Mouse (Mus musculus) forebrain, embryonic 15.5 days (tissue): ENCODE measurements at regions not wholly inside any gene's neighbourhood (a gene's known extent, or its start where the extent isn't known, plus 50 kb on each side); places are given as distances from the start of the nearest gene placed in this dataset.
A peak's percentile ranks its signal among the peaks of the same experiment; 100 is the strongest.

Experiments
- ATAC-seq: fragments of 200-750 bp; cut with Nextera tagmentation; replicated peaks from 2 replicates; pipeline ENCODE4 v1.8.0; 2017; ENCODE audit warnings: mild to moderate bottlenecking, moderate TSS enrichment, moderate library complexity
- H3K27ac ChIP-seq: fragments of 300-500 bp; sonication (generic); replicated peaks from 2 replicates; pipeline ENCODE4 v1.5.1; 2015; ENCODE audit warnings: mild to moderate bottlenecking, inconsistent platforms
- H3K27me3 ChIP-seq: fragments of 300-500 bp; sonication (generic); 2 replicates; pipeline ENCODE4 v1.6.1; 2015; ENCODE audit warnings: inconsistent platforms
- H3K36me3 ChIP-seq: fragments of 300-500 bp; sonication (generic); 2 replicates; pipeline ENCODE4 v1.6.1; 2015; ENCODE audit warnings: mild to moderate bottlenecking, inconsistent platforms
- H3K4me1 ChIP-seq: fragments of 300-500 bp; sonication (generic); 2 replicates; pipeline ENCODE4 v1.6.1; 2015; ENCODE audit warnings: inconsistent platforms
- H3K4me2 ChIP-seq: fragments of 300-500 bp; sonication (generic); replicated peaks from 2 replicates; pipeline ENCODE4 v1.6.1; 2015; ENCODE audit warnings: mild to moderate bottlenecking, inconsistent platforms
- H3K4me3 ChIP-seq: fragments of 300-500 bp; sonication (generic); 2 replicates; pipeline ENCODE4 v1.5.1; 2015; ENCODE audit warnings: mild to moderate bottlenecking, inconsistent platforms
- H3K9ac ChIP-seq: fragments of 300-500 bp; sonication (generic); replicated peaks from 2 replicates; pipeline ENCODE4 v1.6.1; 2015; ENCODE audit warnings: mild to moderate bottlenecking, inconsistent platforms
- H3K9me3 ChIP-seq: fragments of 300-500 bp; sonication (generic); 2 replicates; pipeline ENCODE4 v1.6.1; 2016; ENCODE audit warnings: inconsistent platforms
- WGBS: fragments of 180-500 bp; shearing (Covaris S2); methylation state at CpG from one replicate; pipeline ENCODE4 v1.1.7; 2015; ENCODE audit warnings: mixed read lengths; 5-methylcytosine and 5-hydroxymethylcytosine counted together

DNA sequence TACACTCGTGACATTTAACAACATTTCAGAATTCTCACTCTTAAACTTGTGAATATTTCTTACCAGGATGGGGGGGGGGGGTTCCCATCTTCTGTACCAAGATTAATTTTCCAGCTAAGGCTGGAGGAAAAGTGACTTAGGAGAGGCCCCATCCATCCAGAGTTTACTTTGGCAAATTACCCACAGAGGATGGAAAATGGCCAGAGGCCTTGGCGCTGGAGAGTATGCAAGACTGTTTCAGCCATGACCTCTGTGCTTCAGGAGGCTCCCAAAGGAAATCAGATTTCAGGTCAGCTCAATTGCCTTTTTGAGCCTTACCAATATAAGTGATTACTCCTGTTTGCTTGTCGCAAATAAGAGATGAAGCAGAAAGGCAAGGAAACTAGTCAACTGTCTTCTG lies 143.4 kb upstream of the F930015N05Rik start:
- Histone ChIP-seq H3K9me3 (no peaks in the 10 kb centered on the region), H3K9ac (no peak overlapping the region), H3K27ac (no peak overlapping the region), H3K4me3 (no peak overlapping the region), H3K27me3 (no peaks in the 10 kb centered on the region), H3K4me2 (no peak overlapping the region), H3K36me3 (no peaks in the 10 kb centered on the region), H3K4me1 (no peaks in the 10 kb centered on the region)
- ATAC-seq, result no peak
- 89% methylated on average over 3 of the region's 3 CpGs for WGBS

DNA sequence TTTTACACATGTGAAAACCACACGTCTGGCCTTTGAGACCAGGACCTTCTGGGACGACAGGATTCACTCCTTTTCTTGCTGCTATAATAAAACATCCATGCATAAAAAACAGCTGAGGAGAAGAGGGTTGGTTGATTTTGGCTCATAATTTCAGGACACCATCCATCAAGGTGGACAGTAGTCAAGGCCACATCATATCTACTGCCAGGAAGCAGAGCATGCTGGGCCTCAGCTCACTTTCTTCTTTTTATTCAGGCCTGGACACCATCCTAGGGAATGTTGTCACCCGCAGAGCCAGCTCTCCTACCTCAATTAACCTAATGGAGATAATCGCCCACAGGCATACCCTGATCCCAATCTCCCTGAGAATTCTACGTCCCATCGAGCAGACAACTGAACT lies 149.6 kb upstream of the F930015N05Rik start:
- Histone ChIP-seq H3K27ac (no peak overlapping the region), H3K4me2 (no peak overlapping the region), H3K9me3 (no peaks in the 10 kb centered on the region), H3K27me3 (no peaks in the 10 kb centered on the region), H3K4me1 (no peaks in the 10 kb centered on the region), H3K9ac (no peak overlapping the region), H3K36me3 (no peaks in the 10 kb centered on the region), H3K4me3 (no peak overlapping the region)
- WGBS, result 82% methylated on average over 6 of the region's 6 CpGs
- ATAC-seq, result no peak

DNA sequence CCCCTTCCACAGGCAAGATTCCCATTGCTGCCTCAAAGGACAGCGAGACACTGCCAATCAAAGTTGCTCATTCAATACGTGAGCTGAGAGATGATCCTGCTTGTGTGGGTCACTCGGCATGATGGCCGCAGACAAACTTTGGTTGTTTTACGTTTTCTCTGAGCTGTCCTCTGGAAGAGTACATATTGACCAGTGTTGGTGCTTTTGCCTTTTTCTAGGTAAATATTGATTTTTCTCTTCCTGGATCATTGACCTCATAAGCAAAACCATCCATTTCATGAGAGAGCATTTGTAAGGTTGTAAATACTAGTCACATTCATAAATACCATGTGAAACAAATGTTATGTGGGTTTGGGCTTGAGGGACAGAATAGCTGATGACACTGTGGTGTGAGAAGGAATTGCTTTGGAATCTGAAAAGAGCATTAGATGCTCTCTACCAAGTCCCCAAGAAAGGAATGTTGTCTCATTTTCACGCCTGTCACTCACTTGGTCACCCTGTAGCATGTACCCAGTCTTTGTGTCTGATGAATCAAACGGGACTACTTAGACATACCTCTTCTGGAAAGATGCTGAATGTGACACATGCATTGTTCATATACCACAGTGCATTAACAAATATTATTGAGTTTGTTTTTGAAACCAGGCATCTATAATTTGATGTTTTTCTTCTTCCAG lies 150.7 kb upstream of the F930015N05Rik start:
- H3K27me3 ChIP-seq, result no peaks in the 10 kb centered on the region
- H3K9ac ChIP-seq, result no peak overlapping the region
- no peak overlapping the region for H3K27ac ChIP-seq
- no peak overlapping the region for H3K4me2 ChIP-seq
- WGBS, result 80% methylated on average over 7 of the region's 7 CpGs
- no peaks in the 10 kb centered on the region for H3K36me3 ChIP-seq
- ATAC-seq, result no peak
- no peaks in the 10 kb centered on the region for H3K4me1 ChIP-seq
- H3K4me3 ChIP-seq, result no peak overlapping the region
- no peaks in the 10 kb centered on the region for H3K9me3 ChIP-seq

DNA sequence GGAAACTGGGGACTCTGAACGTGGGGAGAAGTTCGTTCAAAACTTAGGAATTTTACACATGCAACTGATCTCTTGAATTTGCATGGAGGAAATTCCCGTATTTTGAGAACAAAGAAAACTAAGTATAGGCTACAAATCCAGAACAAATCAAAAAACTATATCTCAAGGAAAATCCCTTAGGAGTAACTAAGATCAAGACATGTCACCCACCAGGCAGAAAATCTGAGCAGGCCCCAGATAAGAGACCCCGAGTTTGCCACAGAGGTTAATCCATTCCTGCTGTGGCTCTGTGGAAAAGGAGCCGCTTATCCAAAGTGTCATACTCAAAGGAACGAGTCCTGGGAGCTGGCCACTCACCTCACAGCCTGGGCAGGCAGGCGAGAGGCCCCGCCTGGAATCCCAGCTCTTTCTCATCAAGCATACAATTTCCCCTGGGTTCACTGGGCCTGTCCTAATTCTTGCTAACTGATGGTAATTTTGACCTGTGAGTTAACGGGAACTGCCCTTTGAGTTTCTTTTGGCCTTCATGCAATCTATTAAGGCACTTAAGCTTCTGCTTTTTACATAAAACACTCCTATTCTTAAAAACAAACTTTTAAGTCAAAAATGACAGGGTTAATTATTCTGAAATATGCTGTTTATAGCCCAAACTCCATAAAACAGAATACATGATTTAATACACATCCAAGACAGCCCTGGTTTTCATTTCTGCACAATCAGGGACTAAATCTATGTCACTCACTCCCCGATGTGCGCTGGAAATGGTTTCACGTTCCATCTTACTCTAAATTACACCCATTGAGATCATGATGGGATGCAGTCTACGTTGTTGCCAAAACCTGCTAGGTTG lies 151.5 kb upstream of the F930015N05Rik start:
- Histone ChIP-seq H3K27me3 (no peaks in the 10 kb centered on the region), H3K36me3 (no peaks in the 10 kb centered on the region), H3K9ac (no peak overlapping the region), H3K4me2 (no peak overlapping the region), H3K9me3 (no peaks in the 10 kb centered on the region), H3K27ac (no peak overlapping the region), H3K4me1 (no peaks in the 10 kb centered on the region), H3K4me3 (no peak overlapping the region)
- 45% methylated on average over 13 of the region's 13 CpGs for WGBS
- ATAC-seq, result no peak

DNA sequence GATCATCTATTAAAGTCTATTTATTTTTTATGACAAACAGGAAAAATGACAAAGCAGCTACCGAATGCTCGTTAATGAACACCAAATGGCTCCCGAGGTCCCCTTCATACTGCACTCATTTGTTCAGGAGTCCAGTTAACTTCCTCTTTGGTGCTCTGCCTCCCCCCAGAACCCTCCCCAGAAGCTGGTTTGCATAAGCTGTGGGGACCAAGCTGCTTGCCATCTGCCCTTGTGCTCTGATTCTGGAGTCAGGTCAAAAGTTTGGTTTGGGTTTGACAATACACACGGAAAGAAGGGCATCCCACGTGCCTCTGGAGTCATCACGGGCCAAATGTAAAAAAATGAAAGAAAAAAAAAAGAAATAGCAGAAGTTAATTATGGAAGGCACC lies 152.1 kb upstream of the F930015N05Rik start:
- Histone ChIP-seq H3K9ac (no peak overlapping the region), H3K4me1 (no peaks in the 10 kb centered on the region)
- WGBS, result 70% methylated on average over 6 of the region's 6 CpGs

DNA sequence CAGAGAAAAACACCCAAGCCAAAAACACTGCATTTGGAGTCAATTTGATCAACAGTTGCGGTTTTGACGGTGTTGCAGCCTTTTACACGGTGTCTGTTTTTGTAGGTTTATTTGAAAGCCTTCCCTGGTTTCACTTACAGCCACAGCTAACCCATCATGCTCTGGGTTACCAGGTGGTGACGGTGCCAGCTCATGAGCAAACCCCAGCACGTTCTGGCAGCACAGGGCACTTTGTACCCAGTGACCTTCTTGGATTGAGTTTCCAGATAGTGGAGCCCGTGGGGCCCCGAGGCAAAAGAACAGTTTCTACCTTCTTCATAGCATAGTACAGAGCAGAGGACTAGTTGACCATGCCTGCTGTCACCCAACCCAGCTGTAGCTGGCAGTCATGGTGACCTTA lies 152.6 kb upstream of the F930015N05Rik start:
- H3K27me3 ChIP-seq, result no peaks in the 10 kb centered on the region
- H3K4me3 ChIP-seq, result no peak overlapping the region
- H3K27ac ChIP-seq, result no peak overlapping the region
- no peak overlapping the region for H3K9ac ChIP-seq
- H3K4me2 ChIP-seq, result no peak overlapping the region
- ATAC-seq, result no peak
- no peaks in the 10 kb centered on the region for H3K4me1 ChIP-seq
- H3K9me3 ChIP-seq, result no peaks in the 10 kb centered on the region
- H3K36me3 ChIP-seq, result no peaks in the 10 kb centered on the region
- 90% methylated on average over 7 of the region's 7 CpGs for WGBS

More for the DNA sequence above, 152.1 kb upstream of the F930015N05Rik start:
- H3K36me3 ChIP-seq, result no peaks in the 10 kb centered on the region
- H3K4me2 ChIP-seq, result no peak overlapping the region
- H3K27ac ChIP-seq, result no peak overlapping the region
- no peak for ATAC-seq
- H3K4me3 ChIP-seq, result no peak overlapping the region
- no peaks in the 10 kb centered on the region for H3K9me3 ChIP-seq
- no peaks in the 10 kb centered on the region for H3K27me3 ChIP-seq

DNA sequence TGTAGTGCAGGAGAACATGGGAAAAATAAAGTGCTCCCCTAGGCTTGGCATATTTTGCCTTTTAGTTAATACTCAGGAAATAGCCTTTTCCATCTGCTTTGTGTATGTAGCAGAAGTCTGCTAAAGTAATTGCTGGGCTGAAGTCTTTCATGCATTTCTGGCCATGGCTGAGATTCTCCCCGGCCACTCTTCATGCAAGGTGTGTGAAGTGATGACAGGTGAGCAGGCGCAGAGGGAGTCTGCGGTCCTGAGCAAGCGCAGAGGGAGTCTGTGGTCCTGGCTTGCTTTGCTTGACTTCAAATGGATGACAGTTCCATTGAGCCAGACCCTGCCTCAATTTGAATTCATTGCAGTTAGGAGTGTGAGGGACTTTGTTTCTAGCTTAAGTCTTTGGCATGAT lies 153.6 kb upstream of the F930015N05Rik start:
- Histone ChIP-seq H3K27ac (no peak overlapping the region), H3K4me3 (no peak overlapping the region), H3K27me3 (no peaks in the 10 kb centered on the region), H3K4me2 (no peak overlapping the region), H3K36me3 (no peaks in the 10 kb centered on the region), H3K9ac (no peak overlapping the region), H3K4me1 (no peaks in the 10 kb centered on the region), H3K9me3 (no peaks in the 10 kb centered on the region)
- no peak for ATAC-seq
- WGBS, result 91% methylated on average over 4 of the region's 4 CpGs

DNA sequence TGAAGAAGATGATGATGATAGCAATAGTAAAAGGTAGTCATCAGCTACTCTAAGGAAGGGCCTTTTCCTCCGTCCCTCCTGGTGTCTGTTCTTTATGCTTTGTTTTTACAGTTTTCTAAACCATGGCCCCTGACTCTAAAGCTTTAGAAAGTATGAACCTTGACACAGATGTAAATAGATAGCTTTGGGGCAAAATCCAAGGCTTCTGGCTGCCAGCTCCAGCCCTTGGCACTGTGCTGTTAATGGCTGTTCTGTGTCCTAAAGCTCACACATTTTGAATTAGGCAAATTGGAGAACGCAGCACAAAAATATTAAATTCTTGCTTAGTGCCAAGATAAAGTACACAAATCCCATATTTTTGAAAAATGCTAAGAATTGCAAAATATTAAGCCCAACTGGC lies 155.8 kb upstream of the F930015N05Rik start:
- no peaks in the 10 kb centered on the region for H3K4me1 ChIP-seq
- WGBS, result 80% methylated on average over 2 of the region's 2 CpGs
- no peak overlapping the region for H3K27ac ChIP-seq
- no peaks in the 10 kb centered on the region for H3K27me3 ChIP-seq
- no peak overlapping the region for H3K9ac ChIP-seq
- H3K9me3 ChIP-seq, result no peaks in the 10 kb centered on the region
- H3K4me2 ChIP-seq, result no peak overlapping the region
- H3K36me3 ChIP-seq, result no peaks in the 10 kb centered on the region
- ATAC-seq, result no peak
- no peak overlapping the region for H3K4me3 ChIP-seq

DNA sequence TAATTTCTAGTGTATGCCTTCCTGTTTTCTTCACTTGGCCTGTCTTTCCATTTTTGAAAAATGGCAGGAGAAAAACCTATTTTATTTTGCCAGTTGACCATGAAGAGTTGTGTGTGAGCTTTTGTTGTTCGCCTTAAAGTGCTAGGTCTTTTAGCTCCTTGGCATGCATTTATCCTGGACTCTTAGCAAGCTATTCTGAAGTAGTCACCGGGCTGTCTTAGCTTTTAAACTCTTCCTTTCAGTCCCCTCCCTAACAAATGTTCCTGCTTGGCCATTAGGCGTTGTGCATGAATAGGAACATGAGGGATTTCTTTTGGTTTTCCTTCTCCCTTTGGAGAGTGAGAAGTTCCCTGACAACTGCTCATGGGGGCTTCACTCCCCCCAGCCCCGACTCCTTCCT lies 160.9 kb upstream of the F930015N05Rik start:
- Histone ChIP-seq H3K9ac (no peak overlapping the region), H3K36me3 (no peaks in the 10 kb centered on the region), H3K9me3 (no peaks in the 10 kb centered on the region), H3K4me3 (no peak overlapping the region), H3K27ac (no peak overlapping the region), H3K27me3 (no peaks in the 10 kb centered on the region), H3K4me1 (peaks cover 11% of the 10 kb centered on the region), H3K4me2 (no peak overlapping the region)
- ATAC-seq, result no peak; the same call in 1 of the 2 replicates
- 42% methylated on average over 4 of the region's 4 CpGs for WGBS

DNA sequence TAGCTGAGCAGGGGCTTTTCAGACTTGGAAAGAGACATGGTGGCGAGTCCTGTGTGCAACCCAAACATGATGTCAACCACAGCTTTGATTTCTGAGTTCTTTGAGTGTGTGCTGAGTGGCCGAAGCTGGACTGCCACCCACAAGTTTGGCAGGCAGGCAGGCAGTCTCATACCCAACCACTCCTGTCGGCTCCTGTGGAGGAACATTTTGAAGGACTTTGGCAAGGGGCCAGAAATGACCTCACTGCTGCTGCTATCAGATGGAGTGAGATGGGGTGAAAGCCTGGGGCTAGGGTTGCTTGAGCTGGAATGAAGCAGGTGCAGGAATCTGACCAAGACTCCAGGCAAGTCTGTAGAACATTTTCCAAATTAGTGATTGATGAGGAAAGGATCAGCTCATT lies 162.7 kb upstream of the F930015N05Rik start:
- Histone ChIP-seq H3K4me1 (peaks cover 11% of the 10 kb centered on the region), H3K27ac (no peak overlapping the region), H3K36me3 (no peaks in the 10 kb centered on the region), H3K9ac (no peak overlapping the region), H3K9me3 (no peaks in the 10 kb centered on the region), H3K27me3 (no peaks in the 10 kb centered on the region), H3K4me2 (no peak overlapping the region), H3K4me3 (no peak overlapping the region)
- 38% methylated on average over 3 of the region's 3 CpGs for WGBS
- ATAC-seq, result no peak

DNA sequence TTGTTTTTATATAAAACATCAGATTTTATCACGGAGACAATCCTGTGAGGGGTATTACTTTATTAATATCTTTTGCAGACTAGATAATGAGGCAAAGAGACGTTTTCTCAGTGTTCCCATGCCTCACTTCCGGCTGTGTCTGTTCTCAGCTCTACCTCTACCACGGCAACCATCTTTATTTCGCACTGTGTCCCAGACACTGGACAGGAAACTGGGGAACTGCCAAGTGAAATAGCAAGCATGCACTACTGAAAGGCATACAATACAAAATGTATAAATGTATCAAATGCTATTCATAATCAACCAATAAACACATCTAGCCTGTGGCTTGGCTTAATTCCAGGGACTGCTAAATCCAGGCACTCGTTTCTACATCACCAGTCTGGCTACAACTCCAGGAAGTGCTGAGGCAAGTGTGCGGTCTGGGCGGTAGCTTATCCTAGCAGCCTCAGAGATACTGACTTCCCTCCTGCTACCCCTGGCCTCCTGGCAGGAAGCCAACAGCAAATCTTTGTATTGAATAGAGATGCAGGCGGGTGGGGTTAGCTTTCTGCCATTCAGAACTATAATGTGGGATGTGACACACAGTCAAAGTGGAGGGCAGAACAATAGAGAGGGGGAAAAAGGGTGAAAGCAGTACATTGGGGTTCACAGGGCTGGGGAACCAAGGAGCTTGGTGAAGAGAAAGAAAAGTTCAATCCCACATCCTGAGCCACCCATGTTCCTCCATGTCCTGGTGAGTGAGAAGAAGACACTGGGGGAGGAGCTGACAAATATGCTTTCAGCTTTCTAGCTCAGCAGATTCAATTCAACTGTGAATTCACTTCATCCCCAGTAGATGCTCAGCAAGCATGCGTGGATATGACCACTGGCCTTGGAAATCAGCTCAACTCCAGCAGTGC lies 164.0 kb upstream of the F930015N05Rik start:
- ATAC-seq, result peak; percentile 85
- peaks cover 11% of the 10 kb centered on the region for H3K4me1 ChIP-seq
- H3K27me3 ChIP-seq, result no peaks in the 10 kb centered on the region
- peak overlapping the region; percentile 45 for H3K27ac ChIP-seq
- no peak overlapping the region for H3K4me2 ChIP-seq
- WGBS, result 38% methylated on average over 10 of the region's 10 CpGs
- no peaks in the 10 kb centered on the region for H3K9me3 ChIP-seq
- no peaks in the 10 kb centered on the region for H3K36me3 ChIP-seq
- no peak overlapping the region for H3K4me3 ChIP-seq
- H3K9ac ChIP-seq, result no peak overlapping the region

DNA sequence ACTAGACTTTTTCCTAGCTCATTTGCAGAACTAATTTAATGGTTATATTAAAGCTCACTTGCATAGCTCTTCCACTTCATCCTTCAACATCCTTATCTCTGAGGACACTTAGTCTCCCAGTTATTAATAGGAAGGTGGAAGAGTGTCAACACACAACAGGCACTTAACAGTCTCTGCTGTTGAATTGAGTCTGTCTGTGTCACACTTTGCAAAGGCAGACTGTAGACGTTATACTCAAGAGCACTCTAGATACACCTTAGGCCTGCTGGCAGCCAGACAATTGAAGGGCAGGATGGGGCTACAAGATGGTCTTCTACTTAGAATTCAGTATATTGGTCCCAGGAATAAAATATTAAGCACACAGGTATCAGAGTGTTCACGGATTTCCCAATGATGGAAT lies 172.6 kb upstream of the F930015N05Rik start:
- 87% methylated on average over 2 of the region's 2 CpGs for WGBS
- H3K4me2 ChIP-seq, result no peak overlapping the region
- H3K4me1 ChIP-seq, result no peaks in the 10 kb centered on the region
- no peaks in the 10 kb centered on the region for H3K27me3 ChIP-seq
- H3K36me3 ChIP-seq, result no peaks in the 10 kb centered on the region
- ATAC-seq, result no peak
- H3K4me3 ChIP-seq, result no peak overlapping the region
- no peaks in the 10 kb centered on the region for H3K9me3 ChIP-seq
- no peak overlapping the region for H3K27ac ChIP-seq
- no peak overlapping the region for H3K9ac ChIP-seq
